ENCODE assay signal across 27 mouse cellular contexts in the genomic region with DNA sequence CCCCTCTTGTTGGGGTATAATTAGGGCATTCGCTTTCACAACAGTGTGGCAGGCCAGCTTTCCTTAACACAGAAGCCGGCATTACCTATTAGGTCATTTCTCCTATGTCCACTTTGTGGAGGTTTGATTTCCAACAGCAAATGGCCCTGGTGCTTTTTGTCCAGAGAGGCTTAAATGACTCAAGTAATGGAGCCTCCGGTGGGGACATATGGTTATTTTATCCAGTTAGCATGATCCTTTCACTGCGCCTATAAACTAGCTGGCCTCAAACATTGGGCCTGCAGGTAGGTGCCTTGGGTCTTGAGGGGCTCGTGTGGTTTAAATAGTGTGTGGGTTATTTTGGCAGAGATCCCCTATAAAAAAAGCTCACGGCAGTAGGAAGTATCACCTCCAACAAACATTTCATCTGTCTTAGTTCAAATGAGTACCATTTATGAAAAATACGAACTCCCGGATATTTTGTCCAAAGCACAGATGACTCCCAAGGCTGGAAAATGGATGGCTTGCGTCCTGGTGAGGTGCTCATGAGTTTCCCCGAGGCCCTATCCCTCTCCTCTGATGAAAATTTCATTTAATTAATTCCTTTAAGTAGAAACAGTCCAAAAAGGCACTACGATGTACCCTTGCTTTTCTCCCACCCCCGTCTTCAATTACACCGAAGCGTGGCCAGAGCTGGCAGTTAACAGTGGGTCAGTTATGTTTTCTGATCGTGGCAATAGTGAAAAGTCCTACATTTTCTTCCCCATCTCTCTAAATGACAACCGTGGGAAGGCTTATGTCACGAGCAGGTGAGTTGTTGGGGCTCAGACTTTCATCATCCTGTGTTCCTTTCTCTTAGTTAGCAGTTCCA.
A peak's percentile ranks its signal among the peaks of the same experiment; 100 is the strongest.
DNase-seq lines count a peak whose midpoint lies in the region; ATAC-seq lines count a peak whose summit lies in the region.
"Had no signal": no experiment of that assay in that cellular context is flagged by ENCODE, and none has a peak within 500 bp of the region (broad histone marks: within the 10 kb centered on the region; RNA-seq: fewer than 3 reads in every experiment).

No protein-coding gene starts in this region.

- DNase-seq in heart, adult 11 months, result peak; percentile 46
- DNase-seq in left cerebral cortex, postnatal 4 days, result peak; percentile 0
- DNase-seq in left cerebral cortex, adult 8-10 months (ENCODE audit: low spot score in 2 of 2), result no peak
- peak; percentile 50 to 70 for DNase-seq in cerebellum, postnatal 10 days
- DNase-seq in MN1 (ENCODE audit: low spot score), result no peak
- no peak for DNase-seq in gastrocnemius, postnatal 10 days
- DNase-seq: adrenal gland, adult 2 months; B cell, adult 2 months; gastrocnemius, postnatal 36 days; heart, postnatal 10 days; kidney, postnatal 36 days; layer of hippocampus, postnatal 36 days; right cerebral cortex, adult 18-20 months; right cerebral cortex, postnatal 4 days; thymus, postnatal 14 days had no signal

- H3K27me3 ChIP-seq in heart, embryonic 11.5 days (ENCODE audit: control insufficient read depth, insufficient read depth, low read length), result no peaks in the 10 kb centered on the region
- H3K27me3 ChIP-seq: CH12.LX; heart, embryonic 12.5 days had no signal

- 89% methylated on average over 17 of the region's 17 CpGs for WGBS in heart, embryonic 11.5 days (ENCODE audit: insufficient replicate concordance)

- ATAC-seq in heart, embryonic 11.5 days (replicated peaks; ENCODE audit: insufficient number of reproducible peaks, low FRiP score, low TSS enrichment), result no peak
- ATAC-seq: intestine, postnatal 0 days; lung, postnatal 0 days; midbrain, embryonic 15.5 days had no signal

- intact Hi-C loops in left cerebral cortex, postnatal 4 days (cut with DNase I), result loop anchor here (10.0 kb wide), 2 partner anchors 162 to 488 kb away; no protein-coding TSS in a partner anchor

- H3K9me3 ChIP-seq in heart, embryonic 11.5 days (replicated peaks; ENCODE audit: control insufficient read depth, low read length), result no peaks in the 10 kb centered on the region
- H3K9me3 ChIP-seq: forebrain, embryonic 10.5 days; G1E; heart, embryonic 12.5 days; hindbrain, embryonic 10.5 days; limb, embryonic 15.5 days; midbrain, embryonic 15.5 days had no signal

- H3K4me1 ChIP-seq in heart, embryonic 11.5 days (ENCODE audit: control insufficient read depth, insufficient read depth, low read length), result no peaks in the 10 kb centered on the region; the same call in 1 of the 2 replicates
- H3K4me1 ChIP-seq: limb, embryonic 15.5 days; midbrain, embryonic 15.5 days had no signal

- H3K9ac ChIP-seq in heart, embryonic 11.5 days (ENCODE audit: low read depth, low read length), result no peak overlapping the region
- H3K9ac ChIP-seq: heart, embryonic 12.5 days; limb, embryonic 15.5 days; midbrain, embryonic 15.5 days had no signal

- H3K36me3 ChIP-seq in heart, embryonic 11.5 days (ENCODE audit: control insufficient read depth, insufficient read depth, low read length), result no peaks in the 10 kb centered on the region
- H3K36me3 ChIP-seq: forebrain, embryonic 10.5 days; heart, embryonic 12.5 days; hindbrain, embryonic 10.5 days; limb, embryonic 15.5 days; midbrain, embryonic 15.5 days had no signal

- H3K4me2 ChIP-seq in heart, embryonic 11.5 days, result no peak overlapping the region
- H3K4me2 ChIP-seq: heart, embryonic 12.5 days; limb, embryonic 15.5 days; midbrain, embryonic 15.5 days had no signal

- no peak overlapping the region for H3K27ac ChIP-seq in heart, embryonic 11.5 days (ENCODE audit: low read depth, low read length)
- H3K27ac ChIP-seq: forebrain, embryonic 10.5 days; hindbrain, embryonic 10.5 days; limb, embryonic 15.5 days; macrophage; midbrain, embryonic 15.5 days had no signal

- no peak overlapping the region for H3K4me3 ChIP-seq in heart, embryonic 11.5 days (ENCODE audit: low read depth, low read length)
- H3K4me3 ChIP-seq: forebrain, embryonic 10.5 days; heart, embryonic 12.5 days; hindbrain, embryonic 10.5 days; limb, embryonic 15.5 days; midbrain, embryonic 15.5 days; myocyte had no signal

Comparison
In these comparisons a context has a peak if more than half of its experiments do, and no peak if none do; other contexts are left out.
1. DNase-seq: peak in heart, adult 11 months (single experiment), left cerebral cortex, postnatal 4 days (single experiment) and cerebellum, postnatal 10 days (2 of 2); none in left cerebral cortex, adult 8-10 months (0 of 2), MN1 (single experiment) and gastrocnemius, postnatal 10 days (single experiment).